Mouse (Mus musculus): ENCODE results near the gene Reps2.

- TF ChIP-seq CTCF (IDR thresholded peaks at IDR 0.05; ENCODE audit: low read depth) (no peak), EP300 (IDR thresholded peaks at IDR 0.05; ENCODE audit: low read depth) (no peak)
These were observed 215.8 kb downstream of the Reps2 start for GRCm38 (mm10) chrX:162427698-162428097.
